Mouse (Mus musculus) myocyte (in vitro differentiated cells): ENCODE data around the gene Prdx1.

Experiments
- MAX ChIP-seq: IDR thresholded peaks from one replicate; pipeline ENCODE4 v1.6.1; 2011; ENCODE audit warnings: low read depth, mild to moderate bottlenecking, control low read depth
- MYOG ChIP-seq, 3 experiments: IDR thresholded peaks; one replicate each; pipeline ENCODE4 v1.6.1; 2011; ENCODE audit warnings: control low read depth in 2 of 3, low read depth in 2 of 3, mild to moderate bottlenecking in 2 of 3; ENCODE audit not compliant: insufficient read length in 2 of 3, control insufficient read depth in 1 of 3, insufficient read depth in 1 of 3
- POLR2A ChIP-seq: IDR thresholded peaks from one replicate; pipeline ENCODE4 v1.6.1; 2011; ENCODE audit warnings: low read depth, mild to moderate bottlenecking, control low read depth, moderate library complexity; ENCODE audit not compliant: insufficient read length
- TCF12 ChIP-seq: IDR thresholded peaks from one replicate; pipeline ENCODE4 v1.6.1; 2011; ENCODE audit warnings: mild to moderate bottlenecking, control low read depth; ENCODE audit not compliant: poor library complexity, insufficient read depth, severe bottlenecking
- USF1 ChIP-seq: IDR thresholded peaks from one replicate; pipeline ENCODE4 v1.6.1; 2011; ENCODE audit warnings: low read depth, mild to moderate bottlenecking, control low read depth, moderate library complexity

- no peak for TF ChIP-seq MAX
- TF ChIP-seq POLR2A = no peak
- TF ChIP-seq TCF12 = no peak
- no peak for TF ChIP-seq MYOG (IDR thresholded peaks at IDR 0.05; ENCODE audit: control insufficient read depth in 1 of 3, insufficient read depth in 1 of 3, insufficient read length in 2 of 3, low read depth in 2 of 3)
- no peak for TF ChIP-seq USF1
Observed at GRCm38 (mm10) chr4:116693785-116694184, 8.4 kb downstream of the Prdx1 start.
